Mouse (Mus musculus) leukemia stem cell, adult 10-12 weeks (primary cell): ENCODE measurements around the gene Nt5dc3. TPM values are rescaled to one million over a fixed set of nuclear protein-coding genes. Genes with fewer than 3 reads are reported as not detected.

Experiments
- polyA plus RNA-seq: library from polyadenylated mRNA; stranded (reverse); fragments of >175 nt; gene quantifications from 2 replicates; pipeline ENCODE4 v1.2.3, GENCODE M21; 2012; ENCODE audit warnings: low replicate concordance

The Nt5dc3 gene
- 1.6 and 3.2 TPM in 2 replicates for polyA plus RNA-seq

GRCm38 (mm10) chr10:86778398-86779116 lies at the start of gene Nt5dc3:
TSS of gene Nt5dc3 (plus strand) at chr10:86779005.

GRCm38 (mm10) chr10:86763672-86764071 lies 15.1 kb upstream of the Nt5dc3 start, which contains the start of gene Gm49358:
TSS of gene Gm49358 (plus strand) at chr10:86763972.

Other genes with a start within 250 kb of the Nt5dc3 start
- 17.3 and 18.3 TPM in 2 replicates for gene Hsp90b1, start 73.5 kb upstream of the Nt5dc3 start, polyA plus RNA-seq
- gene Ttc41, start 73.2 kb upstream of the Nt5dc3 start, polyA plus RNA-seq, result 0.16 TPM in 1 of 2 replicates, not detected in the other
- not detected in 2 replicates for gene Gm49358, start 15.0 kb upstream of the Nt5dc3 start, polyA plus RNA-seq
- 2.4 and 8.0 TPM in 2 replicates for gene Stab2, start 229.0 kb downstream of the Nt5dc3 start, polyA plus RNA-seq